Mouse (Mus musculus): ENCODE results near the gene Anapc13. TPM values are rescaled to one million over a fixed set of nuclear protein-coding genes. Genes with fewer than 3 reads are reported as not detected.

The Anapc13 gene
- polyA plus RNA-seq, 2 experiments = 89.7 to 99.9 TPM

DNA sequence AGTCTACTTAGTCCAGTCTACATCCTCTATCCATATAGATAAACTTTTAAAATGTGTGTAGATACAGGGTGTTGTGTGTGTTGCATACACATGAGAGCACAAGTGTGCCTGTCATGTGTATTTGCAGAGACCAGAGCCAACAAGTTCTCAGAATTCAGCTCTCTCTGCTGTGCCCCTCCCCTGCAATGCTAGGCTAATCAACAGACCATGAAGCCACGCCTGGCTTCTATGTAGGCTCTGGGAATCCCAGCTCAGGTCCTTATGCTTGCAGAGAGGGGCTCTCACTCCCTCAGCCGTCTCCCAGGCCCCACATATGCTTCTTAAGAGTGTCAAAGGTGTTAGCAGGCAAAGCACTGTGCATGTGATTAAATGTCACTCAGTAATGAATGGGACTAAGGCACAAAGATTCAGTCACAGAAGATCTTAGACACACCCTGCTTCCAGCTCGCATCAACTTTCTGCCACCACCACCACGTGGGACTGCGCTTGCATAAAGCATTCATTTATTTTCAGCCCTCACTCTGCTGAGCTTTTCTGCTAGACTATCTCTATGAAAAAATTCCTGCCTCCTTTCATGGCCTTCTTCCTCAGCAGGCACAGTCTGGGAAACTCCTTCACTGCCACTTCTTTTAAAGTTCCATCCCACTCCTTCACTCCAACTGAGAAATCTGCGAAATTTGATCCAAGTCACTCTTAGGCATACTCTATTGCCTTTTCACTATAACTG, 31.3 kb upstream of the Anapc13 start:
- no peak overlapping the region for H3K4me2 ChIP-seq (ENCODE audit: low read depth)
- H3K4me3 ChIP-seq (ENCODE audit: insufficient read depth in 1 of 2, low read depth in 2 of 2, low read length in 2 of 2) = no peak overlapping the region
- H3K27ac ChIP-seq = no peak overlapping the region
- DNase-seq (ENCODE audit: low read depth in 3 of 3, low spot score in 3 of 3) (no peak), ATAC-seq (ENCODE audit: insufficient read depth) (no peak)
- H3K36me3 ChIP-seq (replicated peaks; ENCODE audit: control insufficient read depth, insufficient read depth, low read depth) = peaks cover 4% of the 10 kb centered on the region
- WGBS (ENCODE audit: insufficient replicate concordance) = 75% methylated on average over 6 of the region's 6 CpGs
- no peaks in the 10 kb centered on the region for H3K9me3 ChIP-seq (ENCODE audit: control insufficient read depth, low read length)
- H3K27me3 ChIP-seq (ENCODE audit: control insufficient read depth, insufficient read depth, low read length) = no peaks in the 10 kb centered on the region
- TF ChIP-seq CTCF (IDR thresholded peaks at IDR 0.05; ENCODE audit: low read depth) (no peak), EP300 (IDR thresholded peaks at IDR 0.05; ENCODE audit: low read depth) (no peak)
- H3K4me1 ChIP-seq (replicated peaks; ENCODE audit: control insufficient read depth in 2 of 2, insufficient read depth in 2 of 2, low read length in 1 of 2) = no peaks in the 10 kb centered on the region
- H3K9ac ChIP-seq (replicated peaks) = no peak overlapping the region

DNA sequence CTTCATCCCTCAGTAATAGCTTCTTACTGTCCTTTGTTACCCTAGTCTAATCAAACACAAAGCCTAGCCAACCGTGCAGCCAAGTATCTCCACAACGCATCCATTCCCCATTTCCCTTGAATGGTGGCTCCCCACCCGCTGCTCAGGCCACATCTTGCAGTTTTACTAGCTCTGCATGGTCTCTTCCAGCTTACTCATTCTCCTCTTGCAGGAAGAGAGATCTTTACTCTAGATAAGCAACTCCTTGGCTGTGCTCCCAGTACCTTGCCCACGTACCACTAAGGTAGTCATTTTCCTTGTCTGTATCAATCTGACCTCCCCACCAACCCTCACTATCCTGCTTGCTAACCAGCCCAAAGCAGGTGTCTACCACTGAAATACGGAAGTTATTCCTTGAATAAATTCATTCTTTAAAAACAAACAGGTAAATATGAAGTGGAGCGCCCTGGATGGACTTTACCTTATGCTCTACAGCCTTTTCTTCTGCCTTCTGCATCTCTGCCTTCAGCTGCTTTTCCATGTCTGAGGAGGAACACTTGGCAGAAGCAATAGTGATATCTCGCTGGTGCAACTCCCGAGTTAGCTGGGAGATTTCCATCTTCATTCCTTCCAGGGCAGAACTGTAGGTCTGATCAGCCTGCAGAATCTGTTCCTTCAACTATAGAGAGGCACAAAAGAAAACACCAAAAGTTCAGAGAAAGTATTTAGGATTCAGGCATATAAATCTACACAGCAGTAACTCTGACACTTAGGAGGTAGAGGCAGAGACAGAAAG, 30.2 kb upstream of the Anapc13 start:
- no peak for DNase-seq (ENCODE audit: low read depth in 3 of 3, low spot score in 3 of 3)
- no peak overlapping the region for H3K9ac ChIP-seq (replicated peaks)
- no peak for ATAC-seq (ENCODE audit: insufficient read depth)
- H3K36me3 ChIP-seq (replicated peaks; ENCODE audit: control insufficient read depth, insufficient read depth, low read depth) = peaks cover 4% of the 10 kb centered on the region
- no peaks in the 10 kb centered on the region for H3K9me3 ChIP-seq (ENCODE audit: control insufficient read depth, low read length)
- H3K27ac ChIP-seq = no peak overlapping the region
- 71% methylated on average over 8 of the region's 8 CpGs for WGBS (ENCODE audit: insufficient replicate concordance)
- H3K4me2 ChIP-seq (ENCODE audit: low read depth) = no peak overlapping the region
- H3K4me1 ChIP-seq (replicated peaks; ENCODE audit: control insufficient read depth in 2 of 2, insufficient read depth in 2 of 2, low read length in 1 of 2) = no peaks in the 10 kb centered on the region
- TF ChIP-seq CTCF (IDR thresholded peaks at IDR 0.05; ENCODE audit: low read depth) (no peak), EP300 (IDR thresholded peaks at IDR 0.05; ENCODE audit: low read depth) (no peak)
- no peaks in the 10 kb centered on the region for H3K27me3 ChIP-seq (ENCODE audit: control insufficient read depth, insufficient read depth, low read length)
- H3K4me3 ChIP-seq (ENCODE audit: insufficient read depth in 1 of 2, low read depth in 2 of 2, low read length in 2 of 2) = no peak overlapping the region

DNA sequence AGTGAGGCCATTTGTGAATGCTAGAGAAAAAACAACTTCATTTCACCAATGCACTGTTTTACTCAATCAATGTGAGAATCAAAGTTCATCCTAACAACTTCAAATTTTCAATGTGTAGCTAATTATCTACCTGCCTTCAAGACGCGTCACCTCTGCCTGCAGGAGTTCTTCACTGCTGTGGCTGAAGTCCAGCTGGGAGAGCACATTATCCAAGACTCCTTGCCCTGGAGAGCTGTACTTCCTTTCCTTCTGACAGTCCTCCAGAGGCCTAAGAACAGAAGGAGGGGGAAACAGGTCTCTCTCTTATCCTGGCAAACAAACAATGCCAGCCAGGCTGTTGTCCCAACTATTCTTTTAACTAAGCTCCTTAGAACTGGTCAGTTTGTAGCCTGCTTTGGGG, 24.9 kb upstream of the Anapc13 start:
- TF ChIP-seq CTCF (IDR thresholded peaks at IDR 0.05; ENCODE audit: low read depth) = no peak
- no peak for TF ChIP-seq EP300 (IDR thresholded peaks at IDR 0.05; ENCODE audit: low read depth)
- peaks cover 4% of the 10 kb centered on the region; the same call in 1 of the 2 replicates for H3K36me3 ChIP-seq (replicated peaks; ENCODE audit: control insufficient read depth, insufficient read depth, low read depth)

DNA sequence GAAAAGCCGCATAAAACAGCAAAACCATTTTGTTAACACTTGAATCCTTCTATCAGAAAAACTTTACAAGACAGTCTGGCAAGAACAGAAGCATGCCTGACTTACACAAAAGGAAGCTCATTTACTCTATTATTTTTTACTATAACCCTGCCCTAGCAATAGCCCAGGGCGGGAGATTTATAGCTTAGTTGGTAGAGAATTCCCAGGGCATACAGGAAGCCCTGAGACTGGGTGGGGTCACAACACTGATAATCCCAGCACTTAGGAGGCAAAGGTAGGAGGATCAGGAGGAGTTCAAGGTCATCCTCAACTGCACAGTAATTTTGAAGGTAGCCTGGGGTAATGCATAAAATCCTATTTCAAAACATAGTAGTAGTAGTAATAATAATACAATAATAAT, 24.4 kb upstream of the Anapc13 start:
- ATAC-seq (ENCODE audit: insufficient read depth) = no peak
- WGBS (ENCODE audit: insufficient replicate concordance) = 62% methylated on average over 2 of the region's 2 CpGs
- no peak overlapping the region for H3K4me2 ChIP-seq (ENCODE audit: low read depth)
- H3K9me3 ChIP-seq (ENCODE audit: control insufficient read depth, low read length) = no peaks in the 10 kb centered on the region
- H3K4me1 ChIP-seq (replicated peaks; ENCODE audit: control insufficient read depth in 2 of 2, insufficient read depth in 2 of 2, low read length in 1 of 2) = no peaks in the 10 kb centered on the region
- H3K27me3 ChIP-seq (ENCODE audit: control insufficient read depth, insufficient read depth, low read length) = no peaks in the 10 kb centered on the region
- H3K36me3 ChIP-seq (replicated peaks; ENCODE audit: control insufficient read depth, insufficient read depth, low read depth) = peaks cover 4% of the 10 kb centered on the region; the same call in 1 of the 2 replicates
- H3K27ac ChIP-seq = no peak overlapping the region
- no peak for DNase-seq (ENCODE audit: low read depth in 3 of 3, low spot score in 3 of 3)
- no peak overlapping the region for H3K9ac ChIP-seq (replicated peaks)
- no peak overlapping the region for H3K4me3 ChIP-seq (ENCODE audit: insufficient read depth in 1 of 2, low read depth in 2 of 2, low read length in 2 of 2)
- TF ChIP-seq CTCF (IDR thresholded peaks at IDR 0.05; ENCODE audit: low read depth) (no peak), EP300 (IDR thresholded peaks at IDR 0.05; ENCODE audit: low read depth) (no peak)

More for the DNA sequence above, 24.9 kb upstream of the Anapc13 start:
- Histone ChIP-seq H3K4me1 (replicated peaks; ENCODE audit: control insufficient read depth in 2 of 2, insufficient read depth in 2 of 2, low read length in 1 of 2) (no peaks in the 10 kb centered on the region), H3K9ac (replicated peaks) (no peak overlapping the region), H3K4me3 (ENCODE audit: insufficient read depth in 1 of 2, low read depth in 2 of 2, low read length in 2 of 2) (no peak overlapping the region), H3K9me3 (ENCODE audit: control insufficient read depth, low read length) (no peaks in the 10 kb centered on the region), H3K4me2 (ENCODE audit: low read depth) (no peak overlapping the region), H3K27ac (no peak overlapping the region), H3K27me3 (ENCODE audit: control insufficient read depth, insufficient read depth, low read length) (no peaks in the 10 kb centered on the region)
- WGBS (ENCODE audit: insufficient replicate concordance) = 93% methylated on average over 2 of the region's 2 CpGs
- ATAC-seq (ENCODE audit: insufficient read depth) (no peak), DNase-seq (ENCODE audit: low read depth in 3 of 3, low spot score in 3 of 3) (no peak)

DNA sequence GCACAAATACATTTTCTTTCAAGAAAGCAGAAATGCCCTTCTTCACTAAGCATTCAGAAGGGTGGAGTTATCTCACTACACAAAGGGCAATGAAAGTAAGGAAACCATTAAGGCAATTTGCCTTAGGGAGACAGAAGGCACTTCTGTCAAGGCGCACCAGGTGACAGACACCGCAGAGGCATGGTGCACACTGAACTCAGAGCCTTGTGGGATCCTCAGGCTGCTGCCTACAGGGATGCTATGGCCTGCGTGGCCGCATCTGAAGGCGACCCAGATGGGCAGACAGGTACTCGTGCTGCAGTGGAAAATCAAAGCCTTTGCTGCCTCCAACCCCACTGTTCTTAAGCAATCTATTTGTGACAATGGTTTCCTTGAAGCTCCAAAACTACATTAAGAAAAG, 20.9 kb upstream of the Anapc13 start:
- no peak overlapping the region for H3K4me3 ChIP-seq (ENCODE audit: insufficient read depth in 1 of 2, low read depth in 2 of 2, low read length in 2 of 2)
- H3K9ac ChIP-seq (replicated peaks) = no peak overlapping the region
- peaks cover 4% of the 10 kb centered on the region; the same call in 1 of the 2 replicates for H3K36me3 ChIP-seq (replicated peaks; ENCODE audit: control insufficient read depth, insufficient read depth, low read depth)
- no peak overlapping the region for H3K27ac ChIP-seq
- no peaks in the 10 kb centered on the region for H3K4me1 ChIP-seq (replicated peaks; ENCODE audit: control insufficient read depth in 2 of 2, insufficient read depth in 2 of 2, low read length in 1 of 2)
- no peak for ATAC-seq (ENCODE audit: insufficient read depth)
- no peak for DNase-seq (ENCODE audit: low read depth in 3 of 3, low spot score in 3 of 3)
- H3K27me3 ChIP-seq (ENCODE audit: control insufficient read depth, insufficient read depth, low read length) = no peaks in the 10 kb centered on the region
- no peaks in the 10 kb centered on the region for H3K9me3 ChIP-seq (ENCODE audit: control insufficient read depth, low read length)
- TF ChIP-seq CTCF (IDR thresholded peaks at IDR 0.05; ENCODE audit: low read depth) (no peak), EP300 (IDR thresholded peaks at IDR 0.05; ENCODE audit: low read depth) (no peak)
- 79% methylated on average over 6 of the region's 6 CpGs for WGBS (ENCODE audit: insufficient replicate concordance)
- no peak overlapping the region for H3K4me2 ChIP-seq (ENCODE audit: low read depth)
